Mouse (Mus musculus) right cerebral cortex, postnatal 4 days (tissue): ENCODE data around the gene Arid1b.
A peak's percentile ranks its signal among the peaks of the same experiment; 100 is the strongest.

Experiments used
- DNase-seq: peaks from one replicate; pipeline ENCODE4 v3.0.0-alpha.2; 2022

Arid1b gene

GRCm38 (mm10) chr17:4996121-4996813, 2.1 kb downstream of the Arid1b start:
- peak; percentile 47 for DNase-seq

GRCm38 (mm10) chr17:4996814-4997549, 2.9 kb downstream of the Arid1b start:
- no peak for DNase-seq

- DNase-seq, result no peak
Measured at GRCm38 (mm10) chr17:4997968-4998367, 3.8 kb downstream of the Arid1b start.

GRCm38 (mm10) chr17:4999256-4999655, 5.1 kb downstream of the Arid1b start:
- no peak for DNase-seq

GRCm38 (mm10) chr17:5000001-5000400, 5.9 kb downstream of the Arid1b start:
- DNase-seq, result no peak

- no peak for DNase-seq
Measured at GRCm38 (mm10) chr17:5000871-5001270, 6.7 kb downstream of the Arid1b start.

- DNase-seq, result no peak
Measured at GRCm38 (mm10) chr17:5001531-5002131, 7.5 kb downstream of the Arid1b start.

- DNase-seq, result peak; percentile 33
Measured at GRCm38 (mm10) chr17:5002937-5003508, 8.9 kb downstream of the Arid1b start.

GRCm38 (mm10) chr17:5004266-5004665, 10.1 kb downstream of the Arid1b start:
- DNase-seq, result no peak

- no peak for DNase-seq
Measured at GRCm38 (mm10) chr17:5004706-5005105, 10.6 kb downstream of the Arid1b start.

GRCm38 (mm10) chr17:5005285-5005684, 11.2 kb downstream of the Arid1b start:
- DNase-seq, result no peak

GRCm38 (mm10) chr17:5007156-5007658, 13.1 kb downstream of the Arid1b start:
- DNase-seq, result no peak

- DNase-seq, result no peak
Measured at GRCm38 (mm10) chr17:5008236-5008635, 14.1 kb downstream of the Arid1b start.

- no peak for DNase-seq
Measured at GRCm38 (mm10) chr17:5008761-5009160, 14.6 kb downstream of the Arid1b start.

GRCm38 (mm10) chr17:5009526-5010260, 15.6 kb downstream of the Arid1b start:
- DNase-seq, result no peak

GRCm38 (mm10) chr17:5010781-5011180, 16.6 kb downstream of the Arid1b start:
- no peak for DNase-seq

- DNase-seq, result no peak
Measured at GRCm38 (mm10) chr17:5012091-5012490, 18.0 kb downstream of the Arid1b start.

- DNase-seq, result no peak
Measured at GRCm38 (mm10) chr17:5012517-5012916, 18.4 kb downstream of the Arid1b start.

GRCm38 (mm10) chr17:5014327-5014957, 20.3 kb downstream of the Arid1b start:
- DNase-seq, result no peak

- DNase-seq, result no peak
Measured at GRCm38 (mm10) chr17:5016404-5016803, 22.3 kb downstream of the Arid1b start.

- DNase-seq, result no peak
Measured at GRCm38 (mm10) chr17:5017065-5017464, 22.9 kb downstream of the Arid1b start.

- no peak for DNase-seq
Measured at GRCm38 (mm10) chr17:5021303-5022003, 27.3 kb downstream of the Arid1b start.
